Mouse (Mus musculus) lung, embryonic 16.5 days (tissue): ENCODE measurements around the gene Elavl1. TPM values are rescaled to one million over a fixed set of nuclear protein-coding genes. Genes with fewer than 3 reads are reported as not detected.
"Not testable (repeated sequence)": the region's sequence is repeated elsewhere in the genome, so short reads cannot be mapped to it uniquely, and the experiment has no call there.

ENCODE experiments used
- ATAC-seq: fragments of 200-750 bp; cut with Nextera tagmentation; 2 replicates; pipeline ENCODE4 v1.8.0; 2017; ENCODE audit warnings: low read depth, mild to moderate bottlenecking, moderate library complexity
- H3K27ac ChIP-seq: fragments of 300-500 bp; sonication (generic); 2 replicates; pipeline ENCODE4 v1.5.1; 2014; ENCODE audit warnings: mild to moderate bottlenecking, control low read depth, low read length
- H3K27me3 ChIP-seq: fragments of 300-500 bp; sonication (generic); 2 replicates; pipeline ENCODE4 v1.6.1; 2014; ENCODE audit warnings: low read depth, low read length, mixed read lengths; ENCODE audit not compliant: control insufficient read depth, insufficient read depth
- H3K36me3 ChIP-seq: fragments of 300-500 bp; sonication (generic); 2 replicates; pipeline ENCODE4 v1.6.1; 2014; ENCODE audit warnings: low read length; ENCODE audit not compliant: control insufficient read depth, insufficient read depth
- H3K4me1 ChIP-seq: fragments of 300-500 bp; sonication (generic); replicated peaks from 2 replicates; pipeline ENCODE4 v1.6.1; 2014; ENCODE audit warnings: low read length, mixed read lengths; ENCODE audit not compliant: control insufficient read depth, insufficient read depth
- H3K4me2 ChIP-seq: fragments of 300-500 bp; sonication (generic); 2 replicates; pipeline ENCODE4 v1.6.1; 2014; ENCODE audit warnings: low read depth, low read length, control low read depth
- H3K4me3 ChIP-seq: fragments of 300-500 bp; sonication (generic); 2 replicates; pipeline ENCODE4 v1.5.1; 2014; ENCODE audit warnings: mild to moderate bottlenecking, low read length, control low read depth
- H3K9ac ChIP-seq: fragments of 300-500 bp; sonication (generic); 2 replicates; pipeline ENCODE4 v1.6.1; 2014; ENCODE audit warnings: low read length, control low read depth
- H3K9me3 ChIP-seq: fragments of 300-500 bp; sonication (generic); 2 replicates; pipeline ENCODE4 v1.6.1; 2016; ENCODE audit warnings: low read length; ENCODE audit not compliant: control insufficient read depth
- WGBS: fragments of 180-500 bp; shearing (Covaris S2); extraction: QIAGEN DNeasy Blood & Tissue Kit; methylation state at CpG from one replicate; pipeline ENCODE4 v1.1.7; 2014; 5-methylcytosine and 5-hydroxymethylcytosine counted together
- polyA plus RNA-seq: library from polyadenylated mRNA; unstranded; fragments of >200 nt; fragmentation: Nextera tagmentation; extraction: Ambion mirVana; gene quantifications from 2 replicates; pipeline ENCODE4 v1.2.1, GENCODE M21; 2015

Gene Elavl1
- polyA plus RNA-seq, 1 experiment from 2014 or later, result 224 TPM

GRCm38 (mm10) chr8:4354516-4354915, 29.3 kb upstream of the Elavl1 start:
- 81% methylated on average over 1 of the region's 1 CpGs for WGBS
- no peak overlapping the region for H3K4me3 ChIP-seq
- no peak overlapping the region for H3K9ac ChIP-seq
- no peaks in the 10 kb centered on the region for H3K9me3 ChIP-seq
- no peaks in the 10 kb centered on the region for H3K27me3 ChIP-seq
- H3K36me3 ChIP-seq, result no peaks in the 10 kb centered on the region
- H3K4me2 ChIP-seq, result no peak overlapping the region
- no peak overlapping the region for H3K27ac ChIP-seq
- no peak for ATAC-seq
- no peaks in the 10 kb centered on the region for H3K4me1 ChIP-seq

GRCm38 (mm10) chr8:4353741-4354140, 28.5 kb upstream of the Elavl1 start:
- 74% methylated on average over 4 of the region's 4 CpGs for WGBS
- Histone ChIP-seq H3K9me3 (no peaks in the 10 kb centered on the region), H3K27me3 (no peaks in the 10 kb centered on the region), H3K4me2 (no peak overlapping the region), H3K36me3 (no peaks in the 10 kb centered on the region), H3K9ac (no peak overlapping the region), H3K4me1 (no peaks in the 10 kb centered on the region), H3K4me3 (no peak overlapping the region), H3K27ac (no peak overlapping the region)
- no peak for ATAC-seq

GRCm38 (mm10) chr8:4352562-4352961, 27.3 kb upstream of the Elavl1 start:
- H3K9ac ChIP-seq, H3K4me3 ChIP-seq, H3K4me2 ChIP-seq, H3K36me3 ChIP-seq, ATAC-seq, H3K27me3 ChIP-seq, H3K4me1 ChIP-seq, H3K9me3 ChIP-seq, H3K27ac ChIP-seq: not testable (repeated sequence)
- WGBS, result 77% methylated on average over 6 of the region's 6 CpGs

DNA sequence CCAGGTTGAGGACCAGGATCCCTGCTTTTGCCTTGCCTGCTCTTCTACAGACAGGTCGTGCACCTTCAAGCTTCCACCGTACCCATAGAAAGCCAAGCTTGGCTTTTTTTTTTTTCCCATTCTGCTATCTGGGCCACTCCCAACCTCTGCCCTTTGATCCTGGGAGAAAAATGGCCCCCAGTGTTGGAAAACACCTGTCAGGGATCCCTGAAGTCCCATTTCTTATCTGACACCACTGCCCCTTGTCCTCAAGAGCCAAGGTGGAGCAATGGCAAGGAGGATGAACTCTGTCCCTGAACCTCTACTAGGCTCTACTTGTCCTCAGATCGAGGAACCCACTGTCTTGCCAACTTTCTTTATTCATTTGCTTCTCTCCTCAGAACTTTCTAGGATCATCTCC, 25.4 kb upstream of the Elavl1 start:
- H3K27me3 ChIP-seq, result no peaks in the 10 kb centered on the region
- no peak overlapping the region for H3K9ac ChIP-seq
- 74% methylated on average over 3 of the region's 3 CpGs for WGBS
- no peak for ATAC-seq
- H3K4me1 ChIP-seq, result no peaks in the 10 kb centered on the region
- H3K36me3 ChIP-seq, result no peaks in the 10 kb centered on the region
- H3K4me2 ChIP-seq, result no peak overlapping the region
- H3K27ac ChIP-seq, result no peak overlapping the region
- H3K4me3 ChIP-seq, result no peak overlapping the region
- no peaks in the 10 kb centered on the region for H3K9me3 ChIP-seq

DNA sequence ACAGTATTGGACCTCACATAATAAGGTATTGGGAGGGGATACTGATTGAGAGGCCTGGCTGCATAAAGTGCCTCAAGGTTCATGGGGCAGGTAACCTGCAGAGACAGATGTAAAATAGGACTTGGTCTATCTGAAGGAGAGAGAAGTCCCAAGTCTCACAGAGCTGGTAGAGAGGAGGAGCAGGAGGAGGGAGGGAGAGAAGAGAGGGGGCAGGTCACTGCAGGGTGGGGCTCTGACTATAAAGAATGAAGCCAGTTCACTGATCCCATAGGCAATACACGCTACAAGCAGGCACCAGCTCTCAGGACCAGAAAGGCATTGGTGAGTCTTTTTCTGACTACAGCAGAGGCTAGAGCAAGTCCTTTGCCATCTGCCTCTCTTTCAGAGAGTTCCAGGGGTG, 24.1 kb upstream of the Elavl1 start:
- Histone ChIP-seq H3K27me3 (no peaks in the 10 kb centered on the region), H3K4me1 (no peaks in the 10 kb centered on the region), H3K4me2 (no peak overlapping the region), H3K9ac (no peak overlapping the region), H3K4me3 (no peak overlapping the region), H3K9me3 (no peaks in the 10 kb centered on the region), H3K36me3 (no peaks in the 10 kb centered on the region), H3K27ac (no peak overlapping the region)
- no peak for ATAC-seq
- 59% methylated on average over 1 of the region's 1 CpGs for WGBS

DNA sequence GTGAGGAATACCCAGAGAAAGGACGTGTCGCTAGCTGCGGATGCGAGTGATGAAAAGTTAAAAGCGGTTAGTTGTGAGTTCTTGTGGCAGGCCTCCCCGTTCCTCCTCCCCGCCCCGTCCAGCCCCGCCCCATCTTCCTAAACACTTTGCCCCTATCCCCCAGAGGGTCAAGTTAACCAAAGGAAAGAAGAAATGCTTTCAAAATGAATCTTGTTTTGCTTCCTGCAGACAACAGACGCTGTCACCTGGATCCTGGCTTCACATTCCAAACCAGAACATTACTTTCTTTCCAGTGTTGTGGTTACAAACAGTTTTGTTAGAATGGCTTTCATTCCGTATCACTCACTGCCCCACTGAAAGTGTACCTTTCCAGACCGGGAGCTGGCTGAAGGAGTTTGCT, 23.1 kb upstream of the Elavl1 start:
- H3K9ac ChIP-seq, result no peak overlapping the region
- no peak overlapping the region for H3K27ac ChIP-seq
- no peaks in the 10 kb centered on the region for H3K4me1 ChIP-seq
- H3K4me3 ChIP-seq, result no peak overlapping the region
- 26% methylated on average over 12 of the region's 12 CpGs for WGBS
- ATAC-seq, result no peak
- no peaks in the 10 kb centered on the region for H3K9me3 ChIP-seq
- no peaks in the 10 kb centered on the region for H3K27me3 ChIP-seq
- no peaks in the 10 kb centered on the region for H3K36me3 ChIP-seq
- no peak overlapping the region for H3K4me2 ChIP-seq

DNA sequence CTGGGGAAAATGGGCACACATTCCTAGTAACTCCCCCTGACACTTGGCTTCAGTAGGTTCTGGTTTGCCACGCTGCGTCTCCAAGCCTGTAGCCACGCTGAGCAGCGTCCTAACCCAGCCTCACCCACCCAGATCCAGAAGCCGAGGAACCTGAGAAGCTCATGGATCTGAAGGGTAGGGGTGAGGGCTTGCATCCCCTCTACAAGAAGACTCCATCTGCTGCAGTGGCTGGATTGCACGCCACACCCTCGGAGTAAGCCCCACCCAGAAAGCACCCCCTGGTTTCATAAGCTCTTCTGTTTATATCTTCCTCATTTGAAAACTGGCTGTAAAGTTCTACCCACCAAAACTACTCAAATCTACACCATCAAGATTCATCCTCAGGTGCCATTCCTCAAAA, 22.4 kb upstream of the Elavl1 start:
- H3K27me3 ChIP-seq, result no peaks in the 10 kb centered on the region
- H3K4me1 ChIP-seq, result no peaks in the 10 kb centered on the region
- no peaks in the 10 kb centered on the region for H3K9me3 ChIP-seq
- H3K4me2 ChIP-seq, result no peak overlapping the region
- H3K9ac ChIP-seq, result no peak overlapping the region
- H3K36me3 ChIP-seq, result no peaks in the 10 kb centered on the region
- no peak overlapping the region for H3K4me3 ChIP-seq
- 46% methylated on average over 7 of the region's 7 CpGs for WGBS
- ATAC-seq, result no peak
- no peak overlapping the region for H3K27ac ChIP-seq

DNA sequence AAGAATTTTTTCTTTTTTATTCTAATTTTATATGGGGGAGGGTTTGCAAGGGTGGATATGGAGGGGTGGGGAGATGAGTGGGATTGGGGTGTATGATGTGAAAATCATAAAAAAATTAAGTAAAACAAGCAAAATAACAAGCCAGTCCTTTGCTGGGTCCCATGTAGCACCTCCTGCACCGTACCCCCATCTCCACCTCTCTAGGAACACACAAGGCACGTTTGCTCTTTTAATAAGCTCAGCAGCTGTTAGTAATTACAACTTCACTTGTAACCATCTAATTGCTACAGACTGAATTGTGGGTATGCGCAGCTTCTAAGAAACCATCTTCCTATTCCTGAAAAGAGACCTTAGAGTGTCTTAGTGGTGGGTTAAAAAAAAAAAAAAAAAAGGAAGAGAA, 15.0 kb upstream of the Elavl1 start:
- Histone ChIP-seq H3K36me3 (peaks cover 22% of the 10 kb centered on the region), H3K4me3 (no peak overlapping the region), H3K4me1 (no peaks in the 10 kb centered on the region), H3K27me3 (no peaks in the 10 kb centered on the region), H3K9ac (no peak overlapping the region), H3K27ac (no peak overlapping the region), H3K4me2 (no peak overlapping the region), H3K9me3 (no peaks in the 10 kb centered on the region)
- ATAC-seq, result no peak
- 88% methylated on average over 3 of the region's 3 CpGs for WGBS

- Histone ChIP-seq H3K36me3 (peaks cover 40% of the 10 kb centered on the region), H3K9me3 (no peaks in the 10 kb centered on the region)
Measured at GRCm38 (mm10) chr8:4335678-4336077, 10.5 kb upstream of the Elavl1 start.

DNA sequence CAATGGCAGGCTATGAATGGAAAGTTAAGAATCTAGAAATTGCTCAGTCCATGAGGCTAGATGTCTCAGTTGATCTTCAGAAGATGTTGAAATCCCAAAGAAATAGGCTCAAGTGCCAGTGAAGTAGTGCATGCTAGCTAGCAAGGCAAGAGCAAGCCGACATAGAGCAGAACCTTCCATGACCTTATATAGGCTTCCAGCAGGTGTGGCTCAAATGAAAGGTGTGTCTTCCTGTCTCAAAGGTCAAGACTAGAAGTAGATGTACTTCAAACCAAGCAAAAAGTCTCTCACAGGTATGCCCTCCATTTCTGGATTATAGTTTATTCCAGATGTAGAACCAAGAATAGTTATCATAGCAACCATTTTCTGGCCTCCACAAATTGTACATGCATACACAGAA, 8.8 kb upstream of the Elavl1 start:
- Histone ChIP-seq H3K9me3 (no peaks in the 10 kb centered on the region), H3K4me2 (no peak overlapping the region), H3K9ac (no peak overlapping the region), H3K4me3 (no peak overlapping the region), H3K27me3 (no peaks in the 10 kb centered on the region), H3K27ac (no peak overlapping the region), H3K4me1 (no peaks in the 10 kb centered on the region), H3K36me3 (peaks cover 49% of the 10 kb centered on the region)
- no peak for ATAC-seq
- 96% methylated on average over 1 of the region's 1 CpGs for WGBS

More at GRCm38 (mm10) chr8:4335678-4336077, 10.5 kb upstream of the Elavl1 start:
- H3K4me3 ChIP-seq, result no peak overlapping the region
- H3K4me2 ChIP-seq, result no peak overlapping the region
- WGBS, result 76% methylated on average over 2 of the region's 2 CpGs
- ATAC-seq, result no peak
- no peak overlapping the region for H3K27ac ChIP-seq
- H3K9ac ChIP-seq, result no peak overlapping the region
- H3K4me1 ChIP-seq, result no peaks in the 10 kb centered on the region
- no peaks in the 10 kb centered on the region for H3K27me3 ChIP-seq
